Mouse (Mus musculus) embryonic facial prominence, embryonic 12.5 days (tissue): ENCODE data around the gene Gpd2. TPM values are rescaled to one million over a fixed set of nuclear protein-coding genes. Genes with fewer than 3 reads are reported as not detected.

Experiments used
- ATAC-seq: fragments of 200-750 bp; cut with Nextera tagmentation; 2 replicates; pipeline ENCODE4 v1.8.0; 2017; ENCODE audit not compliant: insufficient number of reproducible peaks, insufficient read depth, low FRiP score, low TSS enrichment
- H3K27ac ChIP-seq: fragments of 300-500 bp; sonication (generic); 2 replicates; pipeline ENCODE4 v1.5.1; 2016; ENCODE audit warnings: mild to moderate bottlenecking
- H3K27me3 ChIP-seq: fragments of 300-500 bp; sonication (generic); 2 replicates; pipeline ENCODE4 v1.6.1; 2016; ENCODE audit warnings: mild to moderate bottlenecking, moderate library complexity
- H3K36me3 ChIP-seq: fragments of 300-500 bp; sonication (generic); 2 replicates; pipeline ENCODE4 v1.6.1; 2016; ENCODE audit warnings: mild to moderate bottlenecking
- H3K4me1 ChIP-seq: fragments of 300-500 bp; sonication (generic); 2 replicates; pipeline ENCODE4 v1.6.1; 2016
- H3K4me2 ChIP-seq: fragments of 300-500 bp; sonication (generic); replicated peaks from 2 replicates; pipeline ENCODE4 v1.6.1; 2016; ENCODE audit warnings: mild to moderate bottlenecking, moderate library complexity
- H3K4me3 ChIP-seq: fragments of 300-500 bp; sonication (generic); 2 replicates; pipeline ENCODE4 v1.5.1; 2016; ENCODE audit warnings: mild to moderate bottlenecking
- H3K9ac ChIP-seq: fragments of 300-500 bp; sonication (generic); 2 replicates; pipeline ENCODE4 v1.6.1; 2016; ENCODE audit warnings: mild to moderate bottlenecking, moderate library complexity
- H3K9me3 ChIP-seq: fragments of 300-500 bp; sonication (generic); 2 replicates; pipeline ENCODE4 v1.6.1; 2016; ENCODE audit warnings: mild to moderate bottlenecking, moderate library complexity
- WGBS: fragments of 180-500 bp; shearing (Covaris S2); methylation state at CpG from one replicate; pipeline ENCODE4 v1.1.7; 2016; 5-methylcytosine and 5-hydroxymethylcytosine counted together
- polyA plus RNA-seq: library from polyadenylated mRNA; unstranded; fragments of >200 nt; fragmentation: Nextera tagmentation; extraction: Ambion mirVana; gene quantifications from 2 replicates; pipeline ENCODE4 v1.2.1, GENCODE M21; 2016

Gpd2 gene
- polyA plus RNA-seq, 1 experiment from 2014 or later = 18.3 TPM

DNA sequence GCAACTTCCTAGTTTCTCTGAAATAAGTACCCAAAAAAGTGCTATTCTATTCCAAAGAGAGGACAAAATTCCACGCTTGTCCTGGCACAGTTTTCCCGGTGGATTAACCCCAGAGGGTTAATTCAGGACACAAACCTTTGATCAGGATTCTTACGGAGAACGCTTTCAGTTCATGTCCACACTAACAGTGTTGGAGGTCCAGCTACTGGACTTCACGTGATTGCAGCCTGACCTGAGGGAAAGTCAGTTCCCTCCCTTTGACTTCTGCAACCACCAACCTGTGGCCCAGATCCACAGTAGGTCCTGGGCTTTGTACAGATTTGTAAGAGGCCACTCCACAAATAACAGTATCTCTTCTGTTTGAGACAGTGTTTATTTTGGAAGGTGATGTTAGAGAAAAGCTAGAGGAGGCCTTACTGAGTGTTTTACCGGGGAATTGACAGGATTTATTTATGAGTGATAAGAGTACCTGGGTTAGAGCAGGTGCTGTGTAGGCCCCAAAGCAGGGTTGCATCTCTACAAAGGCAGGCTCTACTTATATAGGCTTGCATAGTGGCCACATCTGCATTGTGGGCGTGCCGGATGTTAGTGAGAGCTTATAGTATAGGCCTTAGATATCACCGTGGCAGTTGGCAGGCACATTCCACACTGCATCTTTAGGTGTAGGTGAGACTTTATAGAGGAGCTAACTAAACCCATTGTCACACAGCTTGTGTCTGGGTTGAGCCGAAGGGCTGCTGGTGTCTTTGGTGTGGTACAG is 15.3 kb downstream of the Gpd2 start:
- no peak overlapping the region for H3K4me2 ChIP-seq
- H3K9ac ChIP-seq = no peak overlapping the region
- no peak overlapping the region for H3K27ac ChIP-seq
- no peaks in the 10 kb centered on the region for H3K4me1 ChIP-seq
- no peak overlapping the region for H3K4me3 ChIP-seq
- WGBS = 82% methylated on average over 10 of the region's 10 CpGs
- no peak for ATAC-seq
- H3K36me3 ChIP-seq = no peaks in the 10 kb centered on the region
- no peaks in the 10 kb centered on the region for H3K9me3 ChIP-seq
- no peaks in the 10 kb centered on the region for H3K27me3 ChIP-seq

DNA sequence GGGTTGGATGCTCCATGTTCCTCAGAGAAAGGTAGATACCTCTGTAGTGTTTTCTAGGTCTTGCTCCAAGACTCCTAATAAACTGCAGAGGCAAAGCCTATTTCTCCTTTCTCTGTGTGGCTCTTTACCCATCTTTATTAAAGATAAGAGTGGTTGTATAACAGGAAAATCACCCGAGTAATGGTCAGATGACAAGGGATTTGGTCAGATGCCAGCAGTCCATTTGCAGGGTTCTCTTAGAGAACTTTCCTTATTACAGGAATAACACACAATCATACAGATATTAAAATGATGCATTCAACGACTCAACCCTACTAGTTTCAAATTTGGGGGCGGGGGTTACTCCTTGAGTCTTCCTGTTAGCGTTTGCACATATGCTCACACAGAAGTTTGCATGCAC is 16.8 kb downstream of the Gpd2 start:
- H3K4me2 ChIP-seq = no peak overlapping the region
- H3K27ac ChIP-seq = no peak overlapping the region
- no peaks in the 10 kb centered on the region for H3K36me3 ChIP-seq
- H3K9me3 ChIP-seq = no peaks in the 10 kb centered on the region
- H3K9ac ChIP-seq = no peak overlapping the region
- no peaks in the 10 kb centered on the region for H3K4me1 ChIP-seq
- 92% methylated on average over 4 of the region's 4 CpGs for WGBS
- ATAC-seq = no peak
- H3K4me3 ChIP-seq = no peak overlapping the region
- H3K27me3 ChIP-seq = no peaks in the 10 kb centered on the region

DNA sequence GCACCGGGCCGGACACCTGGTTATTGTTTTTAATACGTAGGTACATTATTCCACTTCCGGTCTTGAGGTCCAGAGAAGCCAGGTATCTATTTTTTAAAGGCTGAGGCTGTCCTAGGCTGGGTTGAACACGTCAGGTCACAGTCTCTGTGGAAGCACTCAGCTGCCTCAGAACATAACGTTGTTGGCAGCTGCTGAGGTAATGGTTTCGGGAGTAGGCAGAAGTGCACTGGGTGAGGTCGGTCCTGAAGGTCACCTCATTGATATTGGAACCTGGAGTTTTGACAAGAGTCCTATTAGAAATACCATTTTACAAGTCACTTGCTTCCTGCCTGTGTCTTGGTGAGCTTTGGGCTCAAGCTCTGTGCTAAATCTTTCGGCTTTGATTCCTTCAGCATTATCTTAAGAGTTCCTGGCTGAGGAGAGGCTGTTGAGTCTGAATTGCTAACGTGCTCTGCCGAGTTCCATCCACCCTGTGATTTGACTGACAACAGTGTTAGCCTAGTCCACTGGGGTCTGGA is 17.8 kb downstream of the Gpd2 start:
- Histone ChIP-seq H3K4me2 (no peak overlapping the region), H3K9ac (no peak overlapping the region), H3K27me3 (no peaks in the 10 kb centered on the region), H3K9me3 (no peaks in the 10 kb centered on the region), H3K4me3 (no peak overlapping the region), H3K36me3 (no peaks in the 10 kb centered on the region), H3K27ac (no peak overlapping the region), H3K4me1 (no peaks in the 10 kb centered on the region)
- no peak for ATAC-seq
- 67% methylated on average over 11 of the region's 11 CpGs for WGBS

DNA sequence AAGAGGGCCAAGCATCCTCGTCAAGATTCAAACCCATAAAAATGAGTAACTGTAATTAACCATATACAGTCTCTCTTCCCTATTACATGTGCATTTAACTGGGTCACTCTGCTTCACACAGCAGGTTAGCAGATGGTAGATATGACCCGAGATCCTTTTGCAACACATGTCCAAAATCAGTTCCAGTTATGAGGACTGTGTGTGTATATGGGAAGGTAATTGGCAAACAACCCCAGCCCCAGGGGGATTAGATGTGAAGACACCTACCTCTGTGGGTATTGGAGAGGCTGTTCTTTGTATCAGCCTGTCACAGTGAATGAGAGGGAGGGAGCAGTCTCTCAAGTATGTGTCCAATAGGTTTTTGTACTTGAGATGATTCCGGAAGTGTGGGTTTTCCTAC is 18.4 kb downstream of the Gpd2 start:
- no peaks in the 10 kb centered on the region for H3K36me3 ChIP-seq

DNA sequence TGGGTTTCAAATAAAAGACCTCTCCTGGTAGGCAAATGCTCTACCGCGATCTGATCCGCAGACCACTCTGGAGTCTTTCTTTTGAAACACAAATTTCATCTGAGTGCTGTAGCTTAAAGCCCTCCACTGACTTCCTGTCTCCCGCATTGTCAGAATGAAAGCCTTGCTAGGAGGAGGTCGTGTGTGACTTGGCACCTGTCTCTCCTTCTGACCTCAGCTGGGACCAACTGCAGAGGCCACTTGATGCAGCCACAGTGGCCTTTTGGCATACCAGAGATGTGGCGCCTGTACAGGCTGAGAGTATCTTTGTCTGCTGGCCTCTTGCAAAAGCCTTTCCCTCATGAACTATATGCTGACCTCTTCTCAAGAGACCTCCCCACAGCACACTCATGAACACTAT is 19.0 kb downstream of the Gpd2 start:
- no peaks in the 10 kb centered on the region for H3K27me3 ChIP-seq
- no peak overlapping the region for H3K9ac ChIP-seq
- H3K27ac ChIP-seq = no peak overlapping the region
- H3K4me1 ChIP-seq = peaks cover 3% of the 10 kb centered on the region; the same call in 1 of the 2 replicates
- ATAC-seq = no peak
- H3K36me3 ChIP-seq = no peaks in the 10 kb centered on the region
- H3K4me2 ChIP-seq = no peak overlapping the region
- H3K4me3 ChIP-seq = no peak overlapping the region
- H3K9me3 ChIP-seq = no peaks in the 10 kb centered on the region
- WGBS = 31% methylated on average over 6 of the region's 6 CpGs

More for the DNA sequence above, 18.4 kb downstream of the Gpd2 start:
- Histone ChIP-seq H3K9ac (no peak overlapping the region), H3K4me2 (no peak overlapping the region), H3K27me3 (no peaks in the 10 kb centered on the region), H3K9me3 (no peaks in the 10 kb centered on the region), H3K4me3 (no peak overlapping the region), H3K27ac (no peak overlapping the region), H3K4me1 (peaks cover 3% of the 10 kb centered on the region; the same call in 1 of the 2 replicates)
- 53% methylated on average over 3 of the region's 3 CpGs for WGBS
- no peak for ATAC-seq

DNA sequence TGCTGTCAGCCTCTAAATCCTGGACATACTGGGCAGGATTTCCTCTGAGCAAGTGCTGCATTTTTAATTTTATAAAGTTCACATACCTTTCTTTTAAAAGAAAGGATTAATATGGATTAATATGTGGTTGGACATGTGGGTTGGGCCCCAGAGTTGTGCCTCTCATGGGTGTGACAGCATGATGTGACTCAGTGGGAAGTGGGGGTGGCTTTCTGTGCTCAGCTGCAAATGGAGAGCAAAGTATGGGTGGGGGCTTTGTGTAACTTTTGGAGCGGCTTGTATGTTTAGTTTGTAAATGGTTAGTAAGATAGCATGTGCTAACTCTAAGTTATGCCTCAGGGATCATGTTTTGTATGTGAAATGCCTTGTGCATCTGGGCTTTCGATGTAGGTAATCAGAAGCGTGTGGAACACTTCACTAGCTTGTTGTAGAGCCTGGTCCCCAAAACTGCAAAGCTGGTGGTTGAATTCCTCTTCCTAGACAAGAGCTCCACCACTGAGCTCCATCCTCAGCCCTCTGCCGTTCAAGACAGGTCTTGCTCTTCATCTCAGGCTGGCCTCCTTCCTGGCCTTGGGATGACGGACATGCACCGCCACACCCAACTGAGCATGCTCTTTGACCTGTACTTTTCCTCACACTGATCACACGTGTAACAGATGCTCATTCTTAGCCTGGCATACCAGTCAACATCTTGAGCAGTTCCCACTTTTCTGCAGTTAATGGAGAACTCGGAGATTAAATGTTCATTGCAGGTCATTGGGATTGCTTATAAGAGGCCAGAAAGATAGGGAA is 24.0 kb downstream of the Gpd2 start:
- ATAC-seq = no peak
- Histone ChIP-seq H3K4me2 (no peak overlapping the region), H3K27me3 (no peaks in the 10 kb centered on the region), H3K4me3 (no peak overlapping the region), H3K9ac (no peak overlapping the region), H3K9me3 (no peaks in the 10 kb centered on the region), H3K36me3 (no peaks in the 10 kb centered on the region), H3K27ac (no peak overlapping the region), H3K4me1 (peaks cover 3% of the 10 kb centered on the region; the same call in 1 of the 2 replicates)
- 80% methylated on average over 8 of the region's 8 CpGs for WGBS

DNA sequence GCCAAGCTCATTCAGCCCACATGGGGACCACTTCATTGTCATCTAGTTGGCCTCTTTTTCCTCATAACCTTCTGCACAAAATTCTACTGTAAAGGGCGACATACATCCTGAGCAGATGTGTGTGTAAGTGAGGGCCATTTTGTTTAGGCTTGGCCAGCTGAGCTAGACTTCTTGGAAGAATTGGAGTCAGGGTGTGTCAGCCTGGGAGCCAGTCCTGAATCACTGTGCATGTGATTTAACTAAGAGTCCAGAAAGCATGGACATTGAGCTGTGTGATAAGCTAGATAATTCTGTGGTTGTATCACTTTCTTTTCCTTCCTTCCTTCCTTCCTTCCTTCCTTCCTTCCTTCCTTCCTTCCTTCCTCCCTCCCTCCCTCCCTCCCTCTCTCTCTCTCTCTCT is 26.0 kb downstream of the Gpd2 start:
- 76% methylated on average over 1 of the region's 1 CpGs for WGBS
- Histone ChIP-seq H3K4me2 (no peak overlapping the region), H3K4me1 (peaks cover 5% of the 10 kb centered on the region; the same call in 1 of the 2 replicates), H3K9me3 (no peaks in the 10 kb centered on the region), H3K27ac (no peak overlapping the region), H3K36me3 (no peaks in the 10 kb centered on the region), H3K27me3 (no peaks in the 10 kb centered on the region), H3K9ac (no peak overlapping the region), H3K4me3 (no peak overlapping the region)
- no peak for ATAC-seq

DNA sequence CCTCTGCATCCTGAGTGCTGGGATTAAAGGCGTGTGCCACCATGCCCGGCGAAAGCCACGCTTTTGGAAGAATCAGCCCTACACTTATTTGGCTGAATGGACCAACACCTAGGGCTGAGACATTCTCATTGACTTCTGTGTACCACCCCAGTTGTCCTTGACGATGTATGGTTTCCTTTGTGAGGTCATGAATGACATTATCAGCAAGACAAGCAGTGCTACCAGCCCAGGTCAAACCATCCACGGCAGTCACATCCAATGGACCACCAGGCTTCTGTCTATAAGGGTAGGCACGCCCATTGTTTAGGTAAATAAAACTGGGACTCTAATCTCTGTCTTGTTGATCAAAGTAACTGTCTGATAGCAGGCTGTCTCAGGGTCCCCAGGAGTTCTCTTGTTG is 27.5 kb downstream of the Gpd2 start:
- 89% methylated on average over 7 of the region's 7 CpGs for WGBS
- no peaks in the 10 kb centered on the region for H3K27me3 ChIP-seq
- no peak overlapping the region for H3K4me3 ChIP-seq
- ATAC-seq = no peak
- no peak overlapping the region for H3K9ac ChIP-seq
- no peaks in the 10 kb centered on the region for H3K9me3 ChIP-seq
- no peak overlapping the region for H3K27ac ChIP-seq
- H3K4me1 ChIP-seq = peaks cover 5% of the 10 kb centered on the region; the same call in 1 of the 2 replicates
- no peaks in the 10 kb centered on the region for H3K36me3 ChIP-seq
- no peak overlapping the region for H3K4me2 ChIP-seq

DNA sequence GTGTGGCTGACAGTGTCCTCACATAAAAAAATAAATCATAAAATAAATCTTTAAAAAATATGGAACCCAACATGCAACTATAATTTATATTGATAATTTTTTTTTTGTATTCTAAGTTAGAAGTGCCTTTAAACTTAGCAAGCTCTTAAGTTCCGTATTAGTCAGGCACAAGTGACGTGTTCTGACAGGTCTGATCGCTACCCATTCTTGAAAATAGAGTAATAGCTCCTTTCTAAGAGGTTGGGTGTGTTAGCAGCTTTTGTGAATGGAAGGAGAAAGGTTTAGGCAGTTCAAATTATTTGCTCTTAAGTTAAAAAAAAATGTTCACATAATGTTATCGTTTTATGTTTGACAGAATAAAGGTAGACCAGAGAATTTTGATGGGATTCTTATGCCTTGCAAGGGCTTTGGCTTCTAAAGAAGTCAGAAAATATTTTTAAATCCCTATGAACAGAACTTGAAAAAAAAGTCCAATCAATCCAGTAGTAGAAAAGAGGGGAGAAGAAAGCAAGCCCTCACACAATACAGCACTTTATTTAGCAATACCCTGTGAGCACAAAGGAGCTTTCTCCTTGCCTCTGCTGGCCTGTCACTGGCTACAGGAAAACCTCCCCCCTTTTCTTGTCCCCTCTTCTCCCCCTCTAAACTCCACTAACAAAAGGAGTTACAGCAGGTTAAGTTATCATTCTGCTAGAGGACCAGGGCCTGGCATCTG is 29.4 kb downstream of the Gpd2 start:
- no peak for ATAC-seq
- Histone ChIP-seq H3K4me3 (no peak overlapping the region), H3K27me3 (no peaks in the 10 kb centered on the region), H3K27ac (no peak overlapping the region), H3K4me2 (no peak overlapping the region), H3K36me3 (no peaks in the 10 kb centered on the region), H3K4me1 (0 out of 2 replicates have a peak, but pooled peaks cover 2% of the 10 kb centered on the region), H3K9me3 (no peaks in the 10 kb centered on the region), H3K9ac (no peak overlapping the region)
- 65% methylated on average over 4 of the region's 4 CpGs for WGBS

DNA sequence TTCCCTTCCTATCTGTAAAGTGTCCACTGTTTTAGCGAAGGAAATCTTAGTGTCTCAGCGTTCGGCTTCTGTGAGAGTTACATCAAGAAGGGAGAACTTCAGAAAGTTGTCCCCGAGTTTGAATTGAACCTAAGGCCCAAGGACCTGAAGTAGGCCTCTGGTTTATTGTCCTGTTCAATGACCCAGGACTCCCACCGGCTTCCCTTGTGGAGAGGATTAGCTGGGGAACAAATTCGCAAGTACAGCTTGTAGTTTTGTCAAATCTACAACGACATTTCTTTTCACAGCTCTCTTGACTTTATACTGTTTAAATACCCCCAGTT is 29.9 kb downstream of the Gpd2 start:
- Histone ChIP-seq H3K4me1 (0 out of 2 replicates have a peak, but pooled peaks cover 2% of the 10 kb centered on the region), H3K4me2 (no peak overlapping the region), H3K27me3 (no peaks in the 10 kb centered on the region), H3K9me3 (no peaks in the 10 kb centered on the region), H3K36me3 (no peaks in the 10 kb centered on the region), H3K9ac (no peak overlapping the region), H3K4me3 (no peak overlapping the region), H3K27ac (no peak overlapping the region)
- 23% methylated on average over 7 of the region's 7 CpGs for WGBS
- ATAC-seq = no peak

DNA sequence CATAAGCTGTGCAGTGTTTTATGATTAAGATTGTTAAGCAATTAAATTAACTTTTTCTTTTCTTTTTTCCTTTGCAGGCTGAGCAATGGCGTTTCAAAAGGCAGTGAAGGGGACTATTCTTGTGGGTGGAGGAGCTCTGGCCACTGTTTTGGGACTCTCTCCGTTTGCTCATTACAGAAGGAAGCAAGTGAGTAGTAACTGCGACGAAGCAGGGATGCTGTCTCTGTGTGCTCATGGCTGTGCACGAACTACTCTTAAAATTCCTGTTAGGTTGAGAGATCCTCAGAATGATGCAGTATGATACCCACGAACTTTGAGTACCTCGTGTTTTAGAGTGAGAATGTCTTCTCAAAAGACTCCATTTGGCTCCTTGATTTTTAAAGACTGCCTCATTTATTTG is 30.5 kb downstream of the Gpd2 start:
- 55% methylated on average over 7 of the region's 7 CpGs for WGBS
- Histone ChIP-seq H3K9me3 (no peaks in the 10 kb centered on the region), H3K4me2 (no peak overlapping the region), H3K27ac (no peak overlapping the region), H3K36me3 (no peaks in the 10 kb centered on the region), H3K4me3 (no peak overlapping the region), H3K9ac (no peak overlapping the region), H3K4me1 (0 out of 2 replicates have a peak, but pooled peaks cover 2% of the 10 kb centered on the region), H3K27me3 (no peaks in the 10 kb centered on the region)
- no peak for ATAC-seq
